Mouse (Mus musculus) midbrain, embryonic 10.5 days (tissue): ENCODE measurements at regions not wholly inside any gene's neighbourhood (a gene's known extent, or its start where the extent isn't known, plus 50 kb on each side); places are given as distances from the start of the nearest gene placed in this dataset.
"Not testable (repeated sequence)": the region's sequence is repeated elsewhere in the genome, so short reads cannot be mapped to it uniquely, and the experiment has no call there.

Source experiments
- DNase-seq: peaks from one replicate; pipeline ENCODE4 v3.0.0-alpha.2; 2017; ENCODE audit warnings: low spot score
- H3K27ac ChIP-seq: fragments of 300-500 bp; sonication (generic); replicated peaks from 2 replicates; pipeline ENCODE4 v1.5.1; 2016; ENCODE audit warnings: mild to moderate bottlenecking
- H3K27me3 ChIP-seq: fragments of 300-500 bp; sonication (generic); 2 replicates; pipeline ENCODE4 v1.6.1; 2016; ENCODE audit warnings: low read depth, mild to moderate bottlenecking; ENCODE audit not compliant: poor library complexity, severe bottlenecking
- H3K36me3 ChIP-seq: fragments of 300-500 bp; sonication (generic); 2 replicates; pipeline ENCODE4 v1.6.1; 2016; ENCODE audit warnings: mild to moderate bottlenecking, moderate library complexity
- H3K4me1 ChIP-seq: fragments of 300-500 bp; sonication (generic); 2 replicates; pipeline ENCODE4 v1.6.1; 2016
- H3K4me3 ChIP-seq: fragments of 300-500 bp; sonication (generic); 2 replicates; pipeline ENCODE4 v1.5.1; 2016; ENCODE audit warnings: mild to moderate bottlenecking, moderate library complexity
- H3K9me3 ChIP-seq: fragments of 300-500 bp; sonication (generic); replicated peaks from 2 replicates; pipeline ENCODE4 v1.6.1; 2016; ENCODE audit warnings: mild to moderate bottlenecking
- WGBS: fragments of 180-500 bp; shearing (Covaris S2); methylation state at CpG from one replicate; pipeline ENCODE4 v1.1.7; 2016; 5-methylcytosine and 5-hydroxymethylcytosine counted together

- H3K4me1 ChIP-seq = no peaks in the 10 kb centered on the region
- H3K36me3 ChIP-seq = no peaks in the 10 kb centered on the region
- no peaks in the 10 kb centered on the region for H3K9me3 ChIP-seq
- DNase-seq = no peak
- H3K4me3 ChIP-seq = no peak overlapping the region
- H3K27ac ChIP-seq = no peak overlapping the region
- H3K27me3 ChIP-seq = no peaks in the 10 kb centered on the region
- WGBS = 81% methylated on average over 11 of the region's 11 CpGs
Measured at GRCm38 (mm10) chr14:104193198-104193597, 274.6 kb downstream of the Pou4f1 start.

DNA sequence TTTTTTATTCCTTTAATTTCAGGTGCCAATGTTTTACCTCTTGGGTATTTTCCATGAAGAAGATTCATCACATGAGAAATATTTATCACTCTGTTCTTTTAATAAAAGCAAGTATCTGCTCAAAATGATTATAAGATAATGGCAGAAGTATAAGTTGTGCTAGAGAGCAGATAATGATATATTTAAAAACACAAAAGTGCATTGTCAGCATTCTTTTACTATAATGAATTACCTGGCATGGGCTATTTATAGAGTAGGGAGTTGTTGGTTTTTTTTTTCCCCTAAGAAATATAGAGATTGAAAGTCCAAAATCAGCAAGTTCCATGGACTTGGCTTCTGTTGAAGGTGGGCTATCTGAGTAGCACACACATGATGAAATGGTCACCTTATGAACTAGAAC is 292.7 kb downstream of the Pou4f1 start:
- Histone ChIP-seq H3K27ac (no peak overlapping the region), H3K4me3 (no peak overlapping the region), H3K27me3 (no peaks in the 10 kb centered on the region), H3K36me3 (no peaks in the 10 kb centered on the region), H3K4me1 (no peaks in the 10 kb centered on the region), H3K9me3 (no peaks in the 10 kb centered on the region)
- DNase-seq = no peak

DNA sequence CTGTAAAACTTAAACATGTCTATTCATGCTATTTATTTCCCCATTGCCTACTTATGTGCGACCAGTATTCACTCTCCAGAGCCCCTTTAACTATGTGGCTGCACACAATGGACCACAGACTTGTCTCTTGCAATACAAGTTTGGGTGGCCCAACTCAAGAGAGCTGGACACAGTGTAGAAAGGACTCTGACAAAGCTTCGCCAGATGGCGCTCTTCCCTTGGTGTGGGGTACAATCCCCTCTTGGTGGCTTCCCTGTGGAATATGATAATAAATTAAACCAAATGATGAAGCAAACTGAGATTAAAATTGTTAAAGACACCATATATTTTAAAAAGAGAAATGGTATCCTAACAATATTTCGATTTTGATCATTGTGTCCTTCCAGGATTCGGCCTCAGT is 302.6 kb upstream of the Ednrb start:
- peaks cover 6% of the 10 kb centered on the region for H3K4me1 ChIP-seq
- H3K27ac ChIP-seq = no peak overlapping the region
- H3K9me3 ChIP-seq = no peaks in the 10 kb centered on the region
- 57% methylated on average over 5 of the region's 5 CpGs for WGBS
- peak; percentile 25 for DNase-seq
- H3K4me3 ChIP-seq = no peak overlapping the region
- no peaks in the 10 kb centered on the region for H3K27me3 ChIP-seq
- H3K36me3 ChIP-seq = no peaks in the 10 kb centered on the region

DNA sequence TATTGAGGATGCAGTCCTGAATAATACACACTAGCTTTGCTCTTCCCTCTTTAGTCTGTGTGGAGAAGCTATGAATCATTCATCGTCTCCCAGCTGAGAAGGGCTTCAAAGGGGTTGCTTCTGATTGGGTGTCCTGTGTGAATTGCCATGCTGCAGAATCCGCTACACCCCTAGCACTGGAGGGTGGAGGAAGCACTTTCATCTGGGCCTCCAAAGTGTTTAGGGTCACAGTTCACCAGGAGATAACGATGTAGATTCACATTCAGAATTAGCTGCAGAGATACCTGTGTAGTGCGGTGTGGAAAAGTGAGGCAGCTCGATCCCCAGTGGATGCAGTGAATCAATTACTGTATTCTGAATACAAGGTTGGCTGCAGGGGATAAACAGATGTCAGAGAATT is 301.2 kb upstream of the Ednrb start:
- no peaks in the 10 kb centered on the region for H3K9me3 ChIP-seq
- H3K4me3 ChIP-seq = no peak overlapping the region
- no peaks in the 10 kb centered on the region for H3K27me3 ChIP-seq
- WGBS = 48% methylated on average over 5 of the region's 5 CpGs
- H3K4me1 ChIP-seq = peaks cover 6% of the 10 kb centered on the region
- DNase-seq = no peak
- H3K36me3 ChIP-seq = no peaks in the 10 kb centered on the region
- H3K27ac ChIP-seq = no peak overlapping the region

- Histone ChIP-seq H3K36me3 (no peaks in the 10 kb centered on the region), H3K27ac (no peak overlapping the region), H3K9me3 (no peaks in the 10 kb centered on the region), H3K4me3 (no peak overlapping the region), H3K4me1 (peaks cover 22% of the 10 kb centered on the region), H3K27me3 (peaks cover 11% of the 10 kb centered on the region; the same call in 1 of the 2 replicates)
- 60% methylated on average over 14 of the region's 14 CpGs for WGBS
- DNase-seq = no peak
Measured at GRCm38 (mm10) chr14:104114986-104115951, 271.1 kb upstream of the Ednrb start.

GRCm38 (mm10) chr14:104114182-104114581 is 270.0 kb upstream of the Ednrb start:
- Histone ChIP-seq H3K4me3 (no peak overlapping the region), H3K27me3 (peaks cover 11% of the 10 kb centered on the region; the same call in 1 of the 2 replicates), H3K36me3 (no peaks in the 10 kb centered on the region), H3K9me3 (no peaks in the 10 kb centered on the region), H3K4me1 (peaks cover 22% of the 10 kb centered on the region), H3K27ac (no peak overlapping the region)
- 62% methylated on average over 3 of the region's 3 CpGs for WGBS
- no peak for DNase-seq

DNA sequence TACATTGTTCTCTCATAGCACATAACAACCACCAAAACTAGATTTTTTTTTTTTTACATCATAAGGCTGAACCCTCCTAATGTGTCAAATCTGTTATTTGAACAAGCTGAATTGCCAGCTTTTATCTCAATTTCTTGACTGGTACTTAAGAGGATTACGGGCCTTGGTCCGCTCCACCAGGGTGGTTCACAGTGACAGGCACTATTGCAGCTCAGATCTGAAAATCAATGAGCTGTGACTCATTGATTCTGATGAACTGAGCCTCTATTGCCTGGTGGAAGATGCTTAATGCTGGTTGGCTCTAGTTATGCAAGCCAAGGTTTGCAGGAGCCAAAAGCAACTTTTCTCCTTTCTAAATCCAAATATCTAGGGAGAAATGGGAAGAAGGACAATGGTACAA is 269.2 kb upstream of the Ednrb start:
- Histone ChIP-seq H3K27ac (no peak overlapping the region), H3K4me3 (no peak overlapping the region), H3K36me3 (no peaks in the 10 kb centered on the region), H3K27me3 (peaks cover 11% of the 10 kb centered on the region; the same call in 1 of the 2 replicates), H3K4me1 (peaks cover 22% of the 10 kb centered on the region), H3K9me3 (no peaks in the 10 kb centered on the region)
- no peak for DNase-seq
- WGBS = 32% methylated on average over 2 of the region's 2 CpGs

- WGBS = 81% methylated on average over 2 of the region's 2 CpGs
- no peak for DNase-seq
Measured at GRCm38 (mm10) chr14:104086381-104086780, 242.2 kb upstream of the Ednrb start.

GRCm38 (mm10) chr14:104064199-104064598 is 220.0 kb upstream of the Ednrb start:
- H3K36me3 ChIP-seq, H3K27ac ChIP-seq, H3K4me1 ChIP-seq, H3K9me3 ChIP-seq, H3K27me3 ChIP-seq, DNase-seq, H3K4me3 ChIP-seq: not testable (repeated sequence)
- 83% methylated on average over 1 of the region's 4 CpGs for WGBS

More at GRCm38 (mm10) chr14:104086381-104086780, 242.2 kb upstream of the Ednrb start:
- no peaks in the 10 kb centered on the region for H3K9me3 ChIP-seq
- H3K27me3 ChIP-seq = no peaks in the 10 kb centered on the region
- no peak overlapping the region for H3K4me3 ChIP-seq
- H3K4me1 ChIP-seq = peaks cover 10% of the 10 kb centered on the region
- no peak overlapping the region for H3K27ac ChIP-seq
- H3K36me3 ChIP-seq = no peaks in the 10 kb centered on the region

DNA sequence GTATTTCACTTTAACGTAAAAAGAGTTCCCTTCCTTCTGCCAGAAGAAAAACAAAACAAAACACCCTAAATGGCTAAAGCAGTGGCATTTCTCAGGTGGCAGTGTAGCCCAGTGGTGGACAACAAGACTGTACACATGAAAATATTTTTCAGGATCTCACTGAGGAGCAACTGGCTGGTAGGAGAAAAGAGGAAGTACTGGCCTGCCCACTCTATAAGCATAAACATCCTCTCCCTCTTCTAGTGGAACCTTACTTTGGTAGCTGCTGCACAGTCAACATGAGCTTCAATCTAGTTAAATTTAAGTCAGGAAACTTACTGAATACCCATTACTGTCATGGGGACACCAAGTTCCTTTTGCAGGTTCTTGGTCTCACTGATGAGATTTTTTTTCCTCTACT is 209.5 kb upstream of the Ednrb start:
- no peaks in the 10 kb centered on the region for H3K27me3 ChIP-seq
- no peak overlapping the region for H3K27ac ChIP-seq
- H3K9me3 ChIP-seq = no peaks in the 10 kb centered on the region
- DNase-seq = no peak
- no peak overlapping the region for H3K4me3 ChIP-seq
- H3K36me3 ChIP-seq = no peaks in the 10 kb centered on the region
- 93% methylated on average over 1 of the region's 1 CpGs for WGBS
- no peaks in the 10 kb centered on the region for H3K4me1 ChIP-seq

- WGBS = 9% methylated on average over 13 of the region's 13 CpGs
- H3K4me3 ChIP-seq = no peak overlapping the region
- H3K27ac ChIP-seq = no peak overlapping the region
- H3K9me3 ChIP-seq = no peaks in the 10 kb centered on the region
- no peaks in the 10 kb centered on the region for H3K4me1 ChIP-seq
- DNase-seq = peak; percentile 70
- no peaks in the 10 kb centered on the region for H3K36me3 ChIP-seq
- H3K27me3 ChIP-seq = peaks cover 7% of the 10 kb centered on the region; the same call in 1 of the 2 replicates
Measured at GRCm38 (mm10) chr14:104038628-104039325, 194.6 kb upstream of the Ednrb start.

- Histone ChIP-seq H3K4me1 (peaks cover 27% of the 10 kb centered on the region), H3K36me3 (no peaks in the 10 kb centered on the region), H3K9me3 (no peaks in the 10 kb centered on the region), H3K27me3 (peaks cover 22% of the 10 kb centered on the region), H3K27ac (no peak overlapping the region), H3K4me3 (no peak overlapping the region)
- 44% methylated on average over 1 of the region's 1 CpGs for whole genome bisulfite sequencing
- DNase-seq = no peak
Measured at GRCm38 (mm10) chr14:104033606-104034005, 189.4 kb upstream of the Ednrb start.
